Mouse (Mus musculus): ENCODE results near the gene Brpf3. TPM values are rescaled to one million over a fixed set of nuclear protein-coding genes. Genes with fewer than 3 reads are reported as not detected.

The Brpf3 gene
- polyA plus RNA-seq, 1 experiment: 42.9 TPM

DNA sequence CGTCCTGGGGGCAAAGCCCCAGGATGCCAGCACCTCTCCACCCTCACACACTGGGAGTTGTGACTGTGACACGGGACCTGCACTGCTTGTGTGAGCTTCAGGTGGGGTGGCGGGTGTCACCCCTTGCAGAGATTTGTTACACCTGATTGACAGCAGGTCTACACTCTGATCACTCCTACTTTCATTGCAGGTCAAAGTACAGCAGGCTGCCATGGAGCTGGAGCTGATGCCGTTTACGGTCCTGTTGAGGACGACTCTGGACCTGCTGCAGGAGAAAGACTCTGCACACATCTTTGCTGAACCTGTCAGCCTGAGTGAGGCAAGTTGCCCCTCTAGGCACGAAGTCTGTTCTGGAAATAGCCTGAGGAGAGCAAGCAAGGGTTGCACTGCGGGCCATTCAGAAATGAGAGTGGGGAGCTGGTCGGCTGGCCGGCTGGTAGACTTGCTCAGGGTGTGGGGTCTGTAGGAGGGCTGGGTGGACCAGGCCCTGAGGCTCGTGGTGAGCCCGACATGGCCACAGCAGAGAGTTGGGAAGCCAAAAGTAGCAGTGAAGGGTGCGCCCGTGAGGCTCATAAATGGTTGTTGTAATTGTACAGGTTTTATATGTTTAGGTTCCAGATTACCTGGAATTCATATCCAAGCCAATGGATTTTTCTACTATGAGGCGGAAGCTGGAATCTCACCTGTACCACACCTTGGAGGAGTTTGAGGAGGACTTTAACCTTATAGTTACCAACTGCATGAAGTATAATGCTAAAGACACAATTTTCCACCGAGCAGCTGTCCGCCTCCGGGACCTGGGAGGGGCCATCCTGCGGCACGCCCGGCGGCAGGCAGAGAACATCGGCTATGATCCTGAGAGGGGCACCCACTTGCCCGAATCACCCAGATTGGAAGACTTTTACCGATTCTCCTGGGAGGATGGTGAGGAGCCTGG lies 16.3 kb downstream of the Brpf3 start:
- no peak overlapping the region for H3K4me3 ChIP-seq (ENCODE audit: extremely low read depth, insufficient read depth, insufficient read length)
- 97% methylated on average over 25 of the region's 25 CpGs for WGBS
- H3K4me1 ChIP-seq (ENCODE audit: control insufficient read depth, insufficient read depth, insufficient read length): no peaks in the 10 kb centered on the region
- H3K36me3 ChIP-seq (ENCODE audit: control insufficient read depth, insufficient read depth, low read length): peaks cover 34% of the 10 kb centered on the region
- H3K27ac ChIP-seq (ENCODE audit: insufficient read depth, low read length): no peak overlapping the region
- no peaks in the 10 kb centered on the region for H3K27me3 ChIP-seq (ENCODE audit: control insufficient read depth, insufficient read depth, low read length)
- TF ChIP-seq CTCF (IDR thresholded peaks at IDR 0.05; ENCODE audit: extremely low read depth, insufficient read depth, insufficient read length, insufficient replicate concordance): no peak
- TF ChIP-seq POLR2A (IDR thresholded peaks at IDR 0.05; ENCODE audit: low read depth, low read length): no peak
- no peak for DNase-seq (ENCODE audit: low read depth in 1 of 2, low spot score in 2 of 2)

DNA sequence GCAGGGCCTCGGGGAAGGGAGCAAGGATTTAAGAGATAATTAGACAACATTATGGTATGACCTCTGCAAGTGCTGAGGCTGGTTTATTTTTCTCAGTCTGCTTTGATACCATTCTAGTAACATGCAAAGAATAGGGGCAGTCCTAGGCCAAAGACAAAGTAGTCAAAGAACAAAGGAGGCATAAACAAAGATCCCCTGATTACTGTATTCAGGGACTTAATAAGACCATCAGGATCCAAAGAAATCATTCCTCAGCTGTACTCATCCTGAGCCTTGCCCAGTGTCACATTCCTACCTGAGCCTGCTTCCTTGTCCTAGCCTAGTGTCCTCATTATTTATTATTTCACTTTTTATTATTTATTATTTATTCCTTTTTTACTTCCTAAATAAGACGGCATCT lies 19.3 kb downstream of the Brpf3 start:
- 94% methylated on average over 2 of the region's 2 CpGs for WGBS
- no peak for DNase-seq (ENCODE audit: low read depth in 1 of 2, low spot score in 2 of 2)
- H3K4me1 ChIP-seq (ENCODE audit: control insufficient read depth, insufficient read depth, insufficient read length): no peaks in the 10 kb centered on the region
- no peaks in the 10 kb centered on the region for H3K27me3 ChIP-seq (ENCODE audit: control insufficient read depth, insufficient read depth, low read length)
- peaks cover 46% of the 10 kb centered on the region for H3K36me3 ChIP-seq (ENCODE audit: control insufficient read depth, insufficient read depth, low read length)
- no peak overlapping the region for H3K4me3 ChIP-seq (ENCODE audit: extremely low read depth, insufficient read depth, insufficient read length)
- TF ChIP-seq POLR2A (IDR thresholded peaks at IDR 0.05; ENCODE audit: low read depth, low read length): no peak
- no peak for TF ChIP-seq CTCF (IDR thresholded peaks at IDR 0.05; ENCODE audit: extremely low read depth, insufficient read depth, insufficient read length, insufficient replicate concordance)
- no peak overlapping the region for H3K27ac ChIP-seq (ENCODE audit: insufficient read depth, low read length)

DNA sequence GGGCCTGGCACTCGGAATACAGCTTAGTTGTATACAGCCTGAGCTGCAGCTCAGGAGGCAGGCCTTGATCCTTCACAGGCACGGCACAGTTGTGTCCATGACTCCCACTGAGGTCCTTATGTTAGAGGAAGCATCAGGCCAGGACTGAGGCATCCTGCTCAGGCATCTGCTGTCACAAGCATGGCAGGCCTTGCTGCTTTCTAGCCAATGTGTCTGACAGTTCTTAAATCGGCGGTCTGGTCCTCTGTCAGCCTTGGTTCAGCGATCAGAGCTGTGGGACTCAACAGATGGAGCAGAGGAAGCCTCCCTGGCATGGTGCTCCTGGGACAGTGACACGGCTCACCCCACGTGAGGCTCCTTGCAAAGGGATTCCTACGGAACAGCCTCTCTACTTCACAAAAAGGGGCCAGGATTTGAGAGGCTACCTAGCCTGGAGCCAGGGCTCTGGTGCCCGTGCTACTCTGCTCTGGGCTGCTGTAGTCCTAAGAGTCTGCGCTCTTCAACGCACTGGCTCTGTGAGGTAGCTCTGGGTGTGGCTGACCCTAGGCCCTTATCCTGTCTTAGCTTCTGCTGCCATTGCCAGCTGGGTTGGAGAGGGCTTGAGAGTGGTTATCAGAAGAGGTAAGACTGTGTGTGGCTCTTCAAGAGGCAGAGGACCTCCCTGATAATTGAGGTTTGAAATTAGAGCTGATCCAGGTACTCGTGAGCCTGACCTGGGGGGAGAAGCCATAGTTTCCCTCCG lies 22.3 kb downstream of the Brpf3 start:
- H3K36me3 ChIP-seq (ENCODE audit: control insufficient read depth, insufficient read depth, low read length): peaks cover 40% of the 10 kb centered on the region
- H3K27me3 ChIP-seq (ENCODE audit: control insufficient read depth, insufficient read depth, low read length): no peaks in the 10 kb centered on the region
- no peak overlapping the region for H3K4me3 ChIP-seq (ENCODE audit: extremely low read depth, insufficient read depth, insufficient read length)
- peak overlapping the region; percentile 59; the same call in 1 of the 2 replicates for H3K27ac ChIP-seq (ENCODE audit: insufficient read depth, low read length)
- 90% methylated on average over 13 of the region's 13 CpGs for WGBS
- DNase-seq (ENCODE audit: low read depth in 1 of 2, low spot score in 2 of 2): no peak
- TF ChIP-seq CTCF (IDR thresholded peaks at IDR 0.05; ENCODE audit: extremely low read depth, insufficient read depth, insufficient read length, insufficient replicate concordance) (no peak), POLR2A (IDR thresholded peaks at IDR 0.05; ENCODE audit: low read depth, low read length) (no peak)
- no peaks in the 10 kb centered on the region for H3K4me1 ChIP-seq (ENCODE audit: control insufficient read depth, insufficient read depth, insufficient read length)

DNA sequence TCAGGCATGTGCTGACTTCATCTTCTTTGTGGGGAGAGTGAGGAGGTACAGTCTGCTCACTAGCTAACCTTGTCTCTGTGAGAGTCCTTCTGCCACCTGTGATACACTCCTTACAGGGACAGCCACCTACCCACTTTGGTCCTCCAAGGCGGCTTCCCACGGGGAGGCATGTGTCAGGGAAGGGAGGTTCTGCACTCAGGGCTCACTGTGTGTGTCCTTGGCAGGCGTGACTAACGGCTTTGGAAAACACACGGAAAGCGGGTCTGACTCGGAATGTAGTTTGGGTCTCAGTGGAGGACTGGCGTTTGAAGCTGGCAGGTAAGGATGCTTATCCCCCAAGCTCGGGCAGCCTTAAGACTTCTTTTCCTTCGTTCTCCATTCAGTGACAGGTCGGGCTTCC lies 22.9 kb downstream of the Brpf3 start:
- Histone ChIP-seq H3K27me3 (ENCODE audit: control insufficient read depth, insufficient read depth, low read length) (no peaks in the 10 kb centered on the region), H3K4me1 (ENCODE audit: control insufficient read depth, insufficient read depth, insufficient read length) (no peaks in the 10 kb centered on the region), H3K36me3 (ENCODE audit: control insufficient read depth, insufficient read depth, low read length) (peaks cover 39% of the 10 kb centered on the region), H3K27ac (ENCODE audit: insufficient read depth, low read length) (no peak overlapping the region; the same call in 1 of the 2 replicates), H3K4me3 (ENCODE audit: extremely low read depth, insufficient read depth, insufficient read length) (no peak overlapping the region)
- no peak for TF ChIP-seq POLR2A (IDR thresholded peaks at IDR 0.05; ENCODE audit: low read depth, low read length)
- TF ChIP-seq CTCF (IDR thresholded peaks at IDR 0.05; ENCODE audit: extremely low read depth, insufficient read depth, insufficient read length, insufficient replicate concordance): no peak
- WGBS: 92% methylated on average over 11 of the region's 11 CpGs
- no peak for DNase-seq (ENCODE audit: low read depth in 1 of 2, low spot score in 2 of 2)

DNA sequence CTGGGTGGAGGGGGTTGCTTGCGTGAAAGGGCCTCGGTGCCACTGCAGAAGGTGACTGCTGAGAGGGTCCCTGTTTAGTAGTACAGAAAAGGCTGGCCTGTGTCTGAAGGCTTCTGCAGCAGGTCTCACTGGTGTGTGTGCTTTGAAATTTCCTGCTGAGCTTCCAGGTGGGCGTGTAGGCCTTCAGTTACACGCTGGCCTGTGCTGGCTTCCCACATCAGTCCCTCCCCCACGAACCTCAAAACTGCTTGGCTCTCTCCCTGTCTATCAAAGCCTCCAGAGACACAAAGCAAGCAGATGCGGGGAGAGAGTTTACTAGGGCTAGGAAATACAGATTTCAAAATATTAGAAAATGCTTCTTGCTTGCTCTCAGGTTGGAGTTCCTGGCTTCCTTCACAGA lies 24.0 kb downstream of the Brpf3 start:
- H3K27ac ChIP-seq (ENCODE audit: insufficient read depth, low read length): no peak overlapping the region
- H3K4me1 ChIP-seq (ENCODE audit: control insufficient read depth, insufficient read depth, insufficient read length): no peaks in the 10 kb centered on the region
- TF ChIP-seq CTCF (IDR thresholded peaks at IDR 0.05; ENCODE audit: extremely low read depth, insufficient read depth, insufficient read length, insufficient replicate concordance): no peak
- no peak for TF ChIP-seq POLR2A (IDR thresholded peaks at IDR 0.05; ENCODE audit: low read depth, low read length)
- H3K27me3 ChIP-seq (ENCODE audit: control insufficient read depth, insufficient read depth, low read length): no peaks in the 10 kb centered on the region
- DNase-seq (ENCODE audit: low read depth in 1 of 2, low spot score in 2 of 2): no peak
- peaks cover 36% of the 10 kb centered on the region for H3K36me3 ChIP-seq (ENCODE audit: control insufficient read depth, insufficient read depth, low read length)
- no peak overlapping the region for H3K4me3 ChIP-seq (ENCODE audit: extremely low read depth, insufficient read depth, insufficient read length)
- 74% methylated on average over 6 of the region's 6 CpGs for WGBS

DNA sequence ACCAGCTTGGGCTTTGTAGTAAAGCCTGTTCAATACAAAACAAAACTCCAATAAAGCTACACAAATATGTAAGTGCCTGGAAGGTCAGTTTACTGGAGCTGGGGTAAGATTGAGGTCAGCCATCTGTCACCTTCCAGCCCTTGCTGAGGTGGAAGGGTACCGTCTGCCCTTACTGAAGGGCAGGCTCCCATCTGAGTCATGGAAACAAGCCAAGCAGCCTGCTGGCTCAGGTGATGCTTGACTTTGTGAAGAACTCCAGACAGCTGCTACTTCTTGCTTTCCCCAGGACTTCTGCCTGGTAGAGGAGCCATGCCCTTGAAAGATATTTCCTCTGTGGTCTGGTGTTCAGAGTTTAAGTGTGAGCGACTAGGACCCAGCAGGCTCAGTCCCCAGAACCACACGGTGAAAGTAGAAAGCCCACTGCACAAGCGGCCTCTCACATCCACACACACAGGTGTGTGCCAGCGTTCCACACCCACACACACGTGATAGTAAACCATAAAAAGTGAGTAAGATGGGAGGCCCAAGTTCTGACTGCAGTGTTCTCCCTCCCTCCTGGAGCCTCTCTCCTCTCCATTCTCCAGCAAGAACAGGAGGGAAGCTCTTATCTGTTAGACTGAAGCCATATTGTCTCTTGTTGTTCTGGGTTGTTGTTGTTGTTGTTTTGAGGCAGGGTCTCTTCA lies 24.6 kb downstream of the Brpf3 start:
- no peak overlapping the region for H3K27ac ChIP-seq (ENCODE audit: insufficient read depth, low read length)
- H3K4me3 ChIP-seq (ENCODE audit: extremely low read depth, insufficient read depth, insufficient read length): no peak overlapping the region
- no peaks in the 10 kb centered on the region for H3K4me1 ChIP-seq (ENCODE audit: control insufficient read depth, insufficient read depth, insufficient read length)
- H3K36me3 ChIP-seq (ENCODE audit: control insufficient read depth, insufficient read depth, low read length): peaks cover 38% of the 10 kb centered on the region
- DNase-seq (ENCODE audit: low read depth in 1 of 2, low spot score in 2 of 2): no peak
- TF ChIP-seq POLR2A (IDR thresholded peaks at IDR 0.05; ENCODE audit: low read depth, low read length) (no peak), CTCF (IDR thresholded peaks at IDR 0.05; ENCODE audit: extremely low read depth, insufficient read depth, insufficient read length, insufficient replicate concordance) (no peak)
- H3K27me3 ChIP-seq (ENCODE audit: control insufficient read depth, insufficient read depth, low read length): no peaks in the 10 kb centered on the region
- 92% methylated on average over 6 of the region's 6 CpGs for WGBS
